Mouse (Mus musculus) heart, embryonic 13.5 days (tissue): ENCODE data around the gene Eftud2. TPM values are rescaled to one million over a fixed set of nuclear protein-coding genes. Genes with fewer than 3 reads are reported as not detected.

Experiments used
- ATAC-seq: fragments of 200-750 bp; cut with Nextera tagmentation; 2 replicates; pipeline ENCODE4 v1.8.0; 2017; ENCODE audit warnings: moderate TSS enrichment; ENCODE audit not compliant: insufficient number of reproducible peaks, low FRiP score, low TSS enrichment; ENCODE audit errors: extremely low read depth
- H3K27ac ChIP-seq: fragments of 300-500 bp; sonication (generic); replicated peaks from 2 replicates; pipeline ENCODE4 v1.5.1; 2015; ENCODE audit warnings: moderate library complexity, mild to moderate bottlenecking, inconsistent platforms
- H3K27me3 ChIP-seq: fragments of 300-500 bp; sonication (generic); replicated peaks from 2 replicates; pipeline ENCODE4 v1.6.1; 2015; ENCODE audit warnings: mild to moderate bottlenecking, inconsistent platforms
- H3K36me3 ChIP-seq: fragments of 300-500 bp; sonication (generic); 2 replicates; pipeline ENCODE4 v1.6.1; 2015; ENCODE audit warnings: mild to moderate bottlenecking, inconsistent platforms
- H3K4me1 ChIP-seq: fragments of 300-500 bp; sonication (generic); 2 replicates; pipeline ENCODE4 v1.6.1; 2015; ENCODE audit warnings: inconsistent platforms
- H3K4me2 ChIP-seq: fragments of 300-500 bp; sonication (generic); 2 replicates; pipeline ENCODE4 v1.6.1; 2015; ENCODE audit warnings: inconsistent platforms, mild to moderate bottlenecking, moderate library complexity
- H3K4me3 ChIP-seq: fragments of 300-500 bp; sonication (generic); 2 replicates; pipeline ENCODE4 v1.5.1; 2015; ENCODE audit warnings: moderate library complexity, mild to moderate bottlenecking, inconsistent platforms
- H3K9ac ChIP-seq: fragments of 300-500 bp; sonication (generic); 2 replicates; pipeline ENCODE4 v1.6.1; 2015; ENCODE audit warnings: inconsistent platforms, mild to moderate bottlenecking, moderate library complexity
- H3K9me3 ChIP-seq: fragments of 300-500 bp; sonication (generic); 2 replicates; pipeline ENCODE4 v1.6.1; 2016; ENCODE audit warnings: inconsistent platforms
- WGBS: fragments of 180-500 bp; shearing (Covaris S2); methylation state at CpG from one replicate; pipeline ENCODE4 v1.1.7; 2015; ENCODE audit warnings: mixed read lengths; 5-methylcytosine and 5-hydroxymethylcytosine counted together
- polyA plus RNA-seq: library from polyadenylated mRNA; unstranded; fragments of >200 nt; fragmentation: Nextera tagmentation; extraction: Ambion mirVana; gene quantifications from 2 replicates; pipeline ENCODE4 v1.2.1, GENCODE M21; 2015

Eftud2 gene
- 119 and 125 TPM in 2 replicates for polyA plus RNA-seq

DNA sequence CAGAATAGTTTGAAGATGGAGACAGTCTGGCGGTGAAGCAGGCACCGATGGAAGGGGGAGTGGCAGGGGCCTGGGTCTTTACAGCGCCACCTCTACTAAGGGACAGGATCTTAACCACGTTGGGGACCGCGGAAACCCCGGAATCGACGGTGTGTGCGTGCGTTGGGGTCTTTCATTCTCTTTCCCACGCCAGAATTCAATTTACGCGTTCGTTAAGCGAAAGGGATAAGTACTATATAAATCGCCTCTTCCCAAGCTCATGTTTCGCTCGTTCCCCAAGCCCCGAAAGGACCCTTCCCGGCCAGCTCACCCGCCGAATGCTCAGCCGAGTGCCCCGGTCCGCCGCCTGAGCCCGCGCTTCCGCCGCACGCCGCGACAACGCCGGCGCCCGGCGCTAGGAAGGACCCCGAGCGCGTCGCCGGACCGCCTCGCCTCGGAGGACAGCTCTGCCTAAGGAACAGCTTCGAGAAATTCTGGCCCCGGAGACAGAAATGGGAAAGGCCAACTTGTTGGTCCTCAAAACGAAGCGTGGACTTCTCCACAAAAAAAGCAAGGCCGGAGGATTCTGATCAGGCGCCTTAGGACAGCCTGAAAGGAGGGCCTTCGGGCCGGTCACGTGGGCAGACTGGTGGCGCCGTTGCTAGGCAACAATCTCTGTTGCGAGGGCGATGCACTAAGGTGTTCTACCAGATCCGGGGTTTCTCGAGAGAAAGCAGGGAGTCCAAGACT is at the start of gene Eftud2, which contains the start of gene Ccdc103:
Eftud2 (minus strand) TSS at position 401 of the 729 bp plus-strand sequence.
Ccdc103 (plus strand) TSS at position 620 of the 729 bp plus-strand sequence.
- under 1% methylated on average over 62 of the region's 62 CpGs for WGBS
- Histone ChIP-seq H3K4me1 (peaks cover 37% of the 10 kb centered on the region), H3K27ac (peak within 1 kb of the TSS; percentile 82), H3K36me3 (peaks cover 21% of the 10 kb centered on the region), H3K4me2 (peak within 1 kb of the TSS; percentile 93), H3K27me3 (peaks cover 17% of the 10 kb centered on the region; the same call in 1 of the 2 replicates), H3K9me3 (no peaks in the 10 kb centered on the region), H3K9ac (peak within 1 kb of the TSS; percentile 96), H3K4me3 (peak within 1 kb of the TSS; percentile 93)
- ATAC-seq = peak; percentile 81

DNA sequence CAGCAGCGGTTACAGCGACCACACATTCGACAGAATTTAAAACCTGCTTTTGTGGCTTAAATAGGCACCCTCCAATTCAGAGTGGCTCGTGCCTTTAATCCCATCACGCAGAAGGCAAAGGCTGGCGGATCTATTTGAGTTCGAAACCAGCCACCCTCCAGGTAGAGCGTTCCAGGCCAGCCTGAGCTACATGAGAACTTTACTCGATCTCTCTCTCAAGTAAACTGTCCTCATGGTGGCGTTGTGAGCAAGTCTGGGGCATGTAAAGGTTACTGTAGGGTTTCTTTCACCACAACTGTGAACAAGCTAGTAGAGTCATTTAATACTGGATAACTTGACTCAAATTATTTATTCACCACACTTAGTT is 44.5 kb upstream of the Eftud2 start:
- no peak for ATAC-seq
- Histone ChIP-seq H3K27me3 (0 out of 2 replicates have a peak, but pooled peaks cover 4% of the 10 kb centered on the region), H3K4me1 (peaks cover 33% of the 10 kb centered on the region), H3K27ac (peak overlapping the region; percentile 92), H3K4me2 (peak overlapping the region; percentile 88), H3K36me3 (peaks cover 12% of the 10 kb centered on the region; the same call in 1 of the 2 replicates), H3K9ac (peak overlapping the region; percentile 87), H3K9me3 (no peaks in the 10 kb centered on the region), H3K4me3 (peak overlapping the region; percentile 85)
- WGBS = under 1% methylated on average over 10 of the region's 10 CpGs

DNA sequence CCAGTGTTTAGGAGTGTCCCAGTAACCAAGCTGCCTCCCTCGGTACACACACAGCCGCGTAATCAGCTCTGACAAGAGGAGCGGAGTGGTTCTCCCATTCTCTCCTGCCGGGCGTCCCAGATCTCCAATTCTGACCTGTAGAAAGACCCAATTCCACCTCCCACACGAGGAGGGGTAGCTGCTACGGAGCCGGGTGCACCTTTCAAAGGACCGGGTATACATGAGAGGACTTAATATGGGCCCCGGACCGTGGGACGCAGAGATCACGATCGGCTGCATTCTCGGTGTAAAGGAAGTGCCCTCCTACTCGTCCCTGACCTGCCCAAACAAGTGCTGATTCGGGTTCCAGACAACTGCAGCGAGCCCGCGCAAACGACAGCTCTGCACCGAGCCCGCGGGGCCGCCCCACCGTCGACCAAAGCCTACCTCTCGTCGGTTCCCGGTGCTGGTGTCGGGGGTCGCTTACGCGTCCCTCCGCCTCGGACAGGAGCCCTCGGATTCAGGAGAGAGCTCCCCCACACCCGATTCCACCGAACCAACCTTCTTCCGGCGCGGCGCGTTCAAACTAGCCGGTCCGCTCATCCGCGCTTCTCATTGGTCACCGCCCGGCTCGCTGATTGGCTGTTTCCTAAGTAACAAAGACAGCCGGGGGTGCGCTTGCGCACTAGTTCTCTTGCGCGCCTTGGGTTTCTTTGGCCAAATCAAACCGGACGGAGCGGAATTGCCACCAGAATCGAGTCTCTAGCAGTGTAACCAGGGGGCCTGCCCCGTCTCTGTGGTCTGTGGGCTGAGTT is 44.0 kb upstream of the Eftud2 start, which contains the start of gene Kif18b:
Kif18b (minus strand) TSS at position 568 of the 794 bp plus-strand sequence.
- Histone ChIP-seq H3K27me3 (0 out of 2 replicates have a peak, but pooled peaks cover 4% of the 10 kb centered on the region), H3K9me3 (no peaks in the 10 kb centered on the region), H3K4me3 (peak within 1 kb of the TSS; percentile 85), H3K36me3 (peaks cover 12% of the 10 kb centered on the region; the same call in 1 of the 2 replicates), H3K4me2 (peak within 1 kb of the TSS; percentile 88), H3K4me1 (peaks cover 33% of the 10 kb centered on the region), H3K9ac (peak within 1 kb of the TSS; percentile 87), H3K27ac (peak within 1 kb of the TSS; percentile 92)
- WGBS = under 1% methylated on average over 62 of the region's 62 CpGs
- ATAC-seq = peak; percentile 63; the same call in 1 of the 2 replicates

DNA sequence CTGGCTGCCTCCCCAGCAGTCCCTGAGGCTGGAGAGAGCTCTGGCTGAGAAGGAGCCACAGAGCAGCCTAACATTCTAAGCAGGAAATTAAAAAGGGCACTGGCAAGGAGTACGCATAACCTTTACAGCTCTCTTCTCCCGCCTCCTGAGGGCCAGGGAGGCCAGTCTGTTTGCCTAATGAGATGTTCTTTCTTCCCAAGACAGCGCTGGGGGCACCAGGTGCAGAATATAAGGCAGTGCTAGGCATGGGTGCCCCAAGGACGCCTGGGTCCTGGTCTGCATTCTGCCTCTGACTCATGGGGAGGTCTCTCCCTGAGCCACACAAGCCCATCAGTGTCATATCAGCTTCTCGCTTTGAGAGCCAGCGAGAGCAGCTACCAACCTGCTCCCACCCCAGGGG is 40.7 kb upstream of the Eftud2 start:
- ATAC-seq = no peak
- 79% methylated on average over 6 of the region's 6 CpGs for WGBS
- H3K27ac ChIP-seq = no peak overlapping the region
- peak overlapping the region; percentile 45; the same call in 1 of the 2 replicates for H3K9ac ChIP-seq
- no peaks in the 10 kb centered on the region for H3K9me3 ChIP-seq
- no peak overlapping the region for H3K4me3 ChIP-seq
- H3K4me2 ChIP-seq = no peak overlapping the region
- H3K4me1 ChIP-seq = peaks cover 33% of the 10 kb centered on the region
- H3K27me3 ChIP-seq = no peaks in the 10 kb centered on the region
- peaks cover 15% of the 10 kb centered on the region; the same call in 1 of the 2 replicates for H3K36me3 ChIP-seq

DNA sequence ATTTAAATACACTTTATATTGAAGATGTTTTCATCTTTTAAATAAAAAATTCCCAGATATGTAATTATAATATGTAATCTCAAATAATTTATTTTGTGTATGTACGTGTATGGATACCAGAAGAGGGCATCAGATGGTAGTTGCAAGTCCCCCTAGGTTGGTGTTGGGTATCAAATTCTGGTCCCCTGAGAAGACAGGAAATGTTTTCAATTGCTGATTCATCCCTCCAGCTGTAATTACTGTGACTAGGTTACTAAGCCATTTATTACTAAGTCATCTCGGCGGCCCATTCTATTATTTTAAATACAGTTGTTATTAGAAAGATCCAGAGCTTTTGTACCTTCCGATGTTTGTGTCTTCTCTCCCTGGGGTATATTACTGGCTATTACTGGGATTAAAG is 37.3 kb upstream of the Eftud2 start:
- ATAC-seq = no peak
- H3K4me1 ChIP-seq = peaks cover 20% of the 10 kb centered on the region
- H3K27me3 ChIP-seq = no peaks in the 10 kb centered on the region
- 94% methylated on average over 4 of the region's 4 CpGs for WGBS
- H3K27ac ChIP-seq = no peak overlapping the region
- no peak overlapping the region for H3K4me3 ChIP-seq
- H3K36me3 ChIP-seq = peaks cover 48% of the 10 kb centered on the region
- no peak overlapping the region for H3K4me2 ChIP-seq
- no peaks in the 10 kb centered on the region for H3K9me3 ChIP-seq
- H3K9ac ChIP-seq = no peak overlapping the region

DNA sequence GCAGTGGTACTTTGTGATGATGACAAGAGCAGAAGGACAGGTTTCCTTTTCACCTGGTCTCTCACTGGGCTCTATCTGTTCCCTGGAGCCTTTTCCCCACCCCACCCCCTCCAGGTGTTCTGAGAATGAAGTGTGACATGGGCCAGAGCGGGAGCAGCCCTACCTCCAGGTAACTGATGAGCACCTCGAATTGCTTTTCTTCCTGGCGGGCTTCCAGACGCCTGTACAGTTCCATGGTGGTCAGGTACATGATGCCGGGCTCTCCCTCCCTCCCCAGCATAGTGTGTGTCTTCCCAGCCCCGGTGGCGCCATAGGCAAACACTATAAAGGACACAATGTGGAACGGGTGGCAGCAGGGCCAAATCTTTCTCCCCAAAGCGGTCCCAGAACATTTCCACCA is 34.6 kb upstream of the Eftud2 start:
- H3K27me3 ChIP-seq = no peaks in the 10 kb centered on the region
- ATAC-seq = no peak
- H3K27ac ChIP-seq = no peak overlapping the region
- no peaks in the 10 kb centered on the region for H3K4me1 ChIP-seq
- no peak overlapping the region for H3K9ac ChIP-seq
- WGBS = 83% methylated on average over 9 of the region's 9 CpGs
- no peaks in the 10 kb centered on the region for H3K9me3 ChIP-seq
- no peak overlapping the region for H3K4me3 ChIP-seq
- H3K36me3 ChIP-seq = peaks cover 61% of the 10 kb centered on the region
- no peak overlapping the region for H3K4me2 ChIP-seq

DNA sequence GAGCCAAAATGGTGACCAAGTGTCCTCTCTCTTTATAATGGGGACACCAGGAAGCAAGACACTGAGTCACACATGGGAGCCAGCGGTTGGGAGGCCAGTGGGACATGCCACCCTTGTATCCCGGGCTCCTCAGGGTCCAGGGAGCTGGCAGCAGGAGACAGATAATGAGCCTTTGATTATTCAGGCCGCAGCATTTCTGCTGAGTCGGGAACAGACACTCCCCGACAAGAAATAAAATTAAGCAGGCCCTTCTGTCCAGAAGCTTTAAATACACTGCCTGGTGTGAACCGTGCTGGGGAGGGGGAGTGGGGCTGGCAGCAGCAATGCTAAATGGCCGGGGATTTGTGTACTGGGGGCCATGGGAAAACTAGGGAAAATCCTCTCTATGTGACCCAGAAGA is 30.6 kb upstream of the Eftud2 start:
- no peak overlapping the region for H3K27ac ChIP-seq
- H3K4me3 ChIP-seq = no peak overlapping the region
- no peak overlapping the region for H3K9ac ChIP-seq
- H3K4me2 ChIP-seq = no peak overlapping the region
- 77% methylated on average over 7 of the region's 7 CpGs for WGBS
- peaks cover 98% of the 10 kb centered on the region for H3K36me3 ChIP-seq
- no peaks in the 10 kb centered on the region for H3K9me3 ChIP-seq
- H3K27me3 ChIP-seq = no peaks in the 10 kb centered on the region
- no peak for ATAC-seq
- no peaks in the 10 kb centered on the region for H3K4me1 ChIP-seq

DNA sequence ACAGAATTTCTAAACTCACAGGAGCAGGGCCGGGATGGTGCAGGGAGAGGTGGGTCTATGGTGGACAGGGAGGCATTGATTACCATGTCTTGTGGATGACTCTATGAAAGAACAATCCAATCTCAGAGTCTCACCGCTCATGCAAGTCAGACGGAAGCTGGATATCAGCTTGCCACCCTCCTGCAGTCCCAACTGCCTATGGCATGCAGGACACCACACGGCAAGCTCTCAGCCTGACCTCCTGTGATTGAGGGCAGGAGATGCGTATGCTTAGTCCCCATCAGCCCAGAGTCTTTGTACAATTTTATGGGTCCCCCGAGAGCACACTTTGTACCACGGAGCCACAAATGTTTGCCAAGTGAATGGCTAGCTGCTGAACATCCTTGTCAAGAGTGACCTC is 22.9 kb upstream of the Eftud2 start:
- peaks cover 36% of the 10 kb centered on the region for H3K36me3 ChIP-seq
- WGBS = 77% methylated on average over 7 of the region's 7 CpGs
- H3K4me1 ChIP-seq = peaks cover 9% of the 10 kb centered on the region; the same call in 1 of the 2 replicates

DNA sequence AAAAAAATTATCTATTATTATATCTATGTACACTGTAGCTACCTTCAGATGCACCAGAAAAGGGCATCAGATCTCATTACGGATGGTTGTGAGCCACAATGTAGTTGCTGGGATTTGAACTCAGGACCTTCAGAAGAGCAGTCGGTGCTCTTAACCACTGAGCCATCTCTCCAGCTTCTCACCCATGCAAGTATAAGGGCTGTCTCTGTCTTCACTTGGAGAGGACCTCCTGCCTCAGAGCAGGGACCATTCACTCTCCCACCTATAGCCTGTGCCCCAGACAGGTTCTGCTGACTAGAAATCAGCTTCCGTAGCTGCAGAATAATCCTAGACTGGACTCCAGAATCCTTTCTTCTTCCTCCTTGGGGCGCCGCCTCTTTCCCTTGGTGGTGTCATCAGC is 21.3 kb upstream of the Eftud2 start:
- H3K36me3 ChIP-seq = peaks cover 20% of the 10 kb centered on the region
- H3K9ac ChIP-seq = no peak overlapping the region
- WGBS = 84% methylated on average over 5 of the region's 5 CpGs
- peaks cover 13% of the 10 kb centered on the region for H3K4me1 ChIP-seq
- no peak overlapping the region for H3K27ac ChIP-seq
- H3K4me3 ChIP-seq = no peak overlapping the region
- H3K4me2 ChIP-seq = no peak overlapping the region
- no peak for ATAC-seq
- peaks cover 34% of the 10 kb centered on the region for H3K27me3 ChIP-seq
- H3K9me3 ChIP-seq = no peaks in the 10 kb centered on the region

More for the DNA sequence above, 22.9 kb upstream of the Eftud2 start:
- peaks cover 19% of the 10 kb centered on the region for H3K27me3 ChIP-seq
- H3K9ac ChIP-seq = no peak overlapping the region
- no peaks in the 10 kb centered on the region for H3K9me3 ChIP-seq
- H3K4me2 ChIP-seq = no peak overlapping the region
- no peak overlapping the region for H3K27ac ChIP-seq
- no peak for ATAC-seq
- H3K4me3 ChIP-seq = no peak overlapping the region

DNA sequence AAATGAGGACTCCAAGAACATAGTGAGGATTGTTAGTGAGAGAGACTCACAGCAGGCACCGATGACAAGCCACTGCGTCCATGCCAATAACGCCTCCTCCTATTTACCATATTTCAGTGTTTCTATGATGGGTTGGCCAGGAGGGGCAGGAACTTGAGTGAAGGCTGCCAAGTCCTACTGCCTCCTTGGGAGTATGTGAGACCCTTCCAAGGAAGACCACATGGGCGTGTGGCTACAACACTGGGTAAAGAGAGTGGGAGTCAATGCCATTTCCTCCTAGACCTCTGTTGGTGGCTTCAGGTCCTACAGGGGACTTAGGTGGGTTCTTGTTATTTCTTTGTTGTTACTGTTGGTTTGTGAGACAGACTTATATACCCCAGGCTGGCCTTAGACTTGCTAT is 20.4 kb upstream of the Eftud2 start:
- Histone ChIP-seq H3K4me3 (no peak overlapping the region), H3K4me2 (no peak overlapping the region), H3K9ac (no peak overlapping the region), H3K27me3 (peaks cover 43% of the 10 kb centered on the region), H3K4me1 (peaks cover 13% of the 10 kb centered on the region), H3K36me3 (peaks cover 11% of the 10 kb centered on the region), H3K27ac (no peak overlapping the region), H3K9me3 (no peaks in the 10 kb centered on the region)
- ATAC-seq = no peak
- 50% methylated on average over 4 of the region's 4 CpGs for WGBS

DNA sequence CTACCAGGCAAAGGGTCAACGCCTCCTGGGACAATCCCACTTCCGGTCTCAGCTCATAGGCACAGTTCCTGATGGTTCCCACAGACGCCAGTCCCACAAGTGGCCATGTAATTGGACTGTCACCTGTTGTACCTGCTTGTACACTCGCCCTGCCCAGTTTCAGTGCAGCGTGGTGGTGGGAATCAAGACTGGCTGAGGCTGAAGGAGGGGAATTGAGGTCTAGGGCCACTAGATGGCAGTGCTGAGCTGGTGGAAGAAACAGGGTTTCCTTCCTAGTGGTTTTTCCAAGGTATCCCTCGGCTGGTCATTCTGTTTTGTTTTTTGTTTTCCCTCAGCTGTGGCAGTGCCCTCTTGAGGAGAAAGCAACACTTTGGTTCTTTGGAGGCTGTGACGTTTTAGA is 20.0 kb upstream of the Eftud2 start, which contains the start of gene Gfap:
Gfap (minus strand) TSS at position 150 of the 400 bp plus-strand sequence.
- Histone ChIP-seq H3K36me3 (peaks cover 7% of the 10 kb centered on the region), H3K27me3 (peaks cover 47% of the 10 kb centered on the region), H3K9me3 (no peaks in the 10 kb centered on the region), H3K9ac (no peak within 1 kb of the TSS), H3K4me1 (peaks cover 13% of the 10 kb centered on the region), H3K27ac (no peak within 1 kb of the TSS), H3K4me2 (no peak within 1 kb of the TSS), H3K4me3 (no peak within 1 kb of the TSS)
- no peak for ATAC-seq
- WGBS = 15% methylated on average over 7 of the region's 7 CpGs
